Comparison of ENCODE assay signal across 7 mouse cellular contexts in the genomic region with DNA sequence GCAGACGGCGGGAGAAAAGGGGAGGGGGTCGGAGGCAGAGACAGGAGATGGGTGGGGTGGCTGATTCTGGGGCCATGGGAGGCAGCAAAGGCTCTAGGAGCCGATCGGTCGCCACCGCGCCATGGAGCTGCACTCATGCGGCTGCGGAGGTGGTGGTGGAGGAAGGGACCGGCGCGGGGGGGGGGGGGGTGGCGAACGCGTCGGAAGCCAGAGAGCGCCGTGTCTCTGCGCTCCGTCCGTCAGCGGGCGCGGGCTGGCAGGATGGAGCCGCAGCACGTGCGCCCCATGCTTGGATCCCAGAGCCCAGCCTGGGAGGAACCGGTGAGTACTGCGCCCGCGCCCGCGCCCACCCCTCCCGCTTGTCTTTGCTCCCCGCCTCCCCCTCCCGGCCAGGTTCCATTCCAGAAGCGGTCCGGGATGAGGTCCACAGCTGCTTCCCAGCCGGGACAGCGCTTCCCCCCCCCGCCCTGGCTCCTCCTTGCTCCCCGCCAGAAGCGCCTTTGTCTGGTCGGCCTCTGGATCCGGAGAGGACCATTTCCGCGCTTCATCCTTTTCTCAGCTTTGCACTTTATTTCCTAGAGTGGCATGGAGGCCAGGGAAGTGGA. TPM values are rescaled to one million over a fixed set of nuclear protein-coding genes. Genes with fewer than 3 reads are reported as not detected.
DNase-seq lines count a peak whose midpoint lies in the region; ATAC-seq lines count a peak whose summit lies in the region.
"Not testable (repeated sequence)": the region's sequence is repeated elsewhere in the genome, so short reads cannot be mapped to it uniquely, and the experiment has no call there.

Gene 2610042L04Rik (plus strand): TSS at position 288 of the 605 bp plus-strand sequence.

- under 1% methylated on average over 22 of the region's 48 CpGs for WGBS in embryonic facial prominence, embryonic 15.5 days
- 2% methylated on average over 25 of the region's 48 CpGs for WGBS in heart, embryonic 13.5 days
- WGBS in intestine, embryonic 14.5 days = 3% methylated on average over 18 of the region's 48 CpGs
- WGBS in limb, embryonic 10.5 days = 4% methylated on average over 16 of the region's 48 CpGs
- under 1% methylated on average over 16 of the region's 48 CpGs for WGBS in neural tube, embryonic 15.5 days

- peak within 1 kb of the TSS; percentile 14 for H3K4me3 ChIP-seq in brown adipose tissue, adult 24 weeks (ENCODE audit: insufficient read depth, low read depth, low read length)
- peak within 1 kb of the TSS; percentile 37 for H3K4me3 ChIP-seq in embryonic facial prominence, embryonic 15.5 days (replicated peaks)
- H3K4me3 ChIP-seq in heart, embryonic 13.5 days = peak within 1 kb of the TSS; percentile 46
- H3K4me3 ChIP-seq in intestine, embryonic 14.5 days (ENCODE audit: low read depth, low read length) = peak within 1 kb of the TSS; percentile 25
- H3K4me3 ChIP-seq in limb, embryonic 10.5 days = peak within 1 kb of the TSS; percentile 50
- H3K4me3 ChIP-seq in neural tube, embryonic 15.5 days (replicated peaks) = peak within 1 kb of the TSS; percentile 49

- peak; percentile 52 for DNase-seq in intestine, embryonic 14.5 days (ENCODE audit: low spot score)
- peak; percentile 45 for DNase-seq in limb, embryonic 10.5 days (ENCODE audit: low spot score)
- peak; percentile 4 for DNase-seq in mesoderm, embryonic 11.5 days (ENCODE audit: low read depth, low spot score)

- not testable (repeated sequence) for H3K36me3 ChIP-seq in embryonic facial prominence, embryonic 15.5 days; heart, embryonic 13.5 days; intestine, embryonic 14.5 days (ENCODE audit: control insufficient read depth, insufficient read depth, low read length); limb, embryonic 10.5 days; neural tube, embryonic 15.5 days

- ATAC-seq in embryonic facial prominence, embryonic 15.5 days (ENCODE audit: insufficient number of reproducible peaks, low FRiP score, low TSS enrichment, low read depth); heart, embryonic 13.5 days (ENCODE audit: extremely low read depth, insufficient number of reproducible peaks, low FRiP score, low TSS enrichment); intestine, embryonic 14.5 days (replicated peaks; ENCODE audit: low FRiP score, low TSS enrichment, low read depth); neural tube, embryonic 15.5 days (ENCODE audit: low FRiP score): not testable (repeated sequence)

- H3K27me3 ChIP-seq in embryonic facial prominence, embryonic 15.5 days; heart, embryonic 13.5 days (replicated peaks); intestine, embryonic 14.5 days (replicated peaks; ENCODE audit: control insufficient read depth, insufficient read depth, low read length); limb, embryonic 10.5 days (ENCODE audit: low read depth, poor library complexity, severe bottlenecking); neural tube, embryonic 15.5 days (replicated peaks): not testable (repeated sequence)

- not testable (repeated sequence) for H3K9me3 ChIP-seq in embryonic facial prominence, embryonic 15.5 days (replicated peaks); heart, embryonic 13.5 days; intestine, embryonic 14.5 days (ENCODE audit: control insufficient read depth, low read length); limb, embryonic 10.5 days (replicated peaks); neural tube, embryonic 15.5 days (replicated peaks)

- H3K4me1 ChIP-seq in brown adipose tissue, adult 24 weeks (ENCODE audit: control insufficient read depth, insufficient read depth, insufficient read length, low read length); embryonic facial prominence, embryonic 15.5 days; heart, embryonic 13.5 days; intestine, embryonic 14.5 days (replicated peaks; ENCODE audit: control insufficient read depth, insufficient read depth, low read length); limb, embryonic 10.5 days; neural tube, embryonic 15.5 days: not testable (repeated sequence)

- H3K4me2 ChIP-seq in embryonic facial prominence, embryonic 15.5 days (replicated peaks) = peak within 1 kb of the TSS; percentile 72
- H3K4me2 ChIP-seq in heart, embryonic 13.5 days = peak within 1 kb of the TSS; percentile 70
- peak within 1 kb of the TSS; percentile 53 for H3K4me2 ChIP-seq in intestine, embryonic 14.5 days (ENCODE audit: low read length)
- peak within 1 kb of the TSS; percentile 64 for H3K4me2 ChIP-seq in neural tube, embryonic 15.5 days

- not testable (repeated sequence) for H3K27ac ChIP-seq in brown adipose tissue, adult 24 weeks (replicated peaks; ENCODE audit: low read depth, low read length); embryonic facial prominence, embryonic 15.5 days (replicated peaks); heart, embryonic 13.5 days (replicated peaks); intestine, embryonic 14.5 days (ENCODE audit: low read depth); neural tube, embryonic 15.5 days (replicated peaks)
- peak within 1 kb of the TSS; percentile 64 for H3K27ac ChIP-seq in limb, embryonic 10.5 days

- not testable (repeated sequence) for H3K9ac ChIP-seq in embryonic facial prominence, embryonic 15.5 days; intestine, embryonic 14.5 days (ENCODE audit: low read length)
- 0 out of 2 replicates have a peak within 1 kb of the TSS, but pooled peaks have one; percentile 40 for H3K9ac ChIP-seq in heart, embryonic 13.5 days
- H3K9ac ChIP-seq in neural tube, embryonic 15.5 days (replicated peaks) = peak within 1 kb of the TSS; percentile 45

RNA-seq across cellular contexts. Expression of gene 2610042L04Rik, which starts in this region (rescaled TPM):
- not detected in 2 replicates for polyA plus RNA-seq in brown adipose tissue, adult 24 weeks (2012; ENCODE audit: insufficient read depth, insufficient read length, missing spikeins)
- polyA plus RNA-seq in embryonic facial prominence, embryonic 15.5 days (2015; fragmentation: Nextera tagmentation; extraction: Ambion mirVana) = 0.13 TPM in 1 of 2 replicates, not detected in the other
- 0.11 and 0.31 TPM in 2 replicates for polyA plus RNA-seq in heart, embryonic 13.5 days (2015; fragmentation: Nextera tagmentation; extraction: Ambion mirVana)
- 0.38 TPM in 1 of 2 replicates, not detected in the other for polyA plus RNA-seq in intestine, embryonic 14.5 days (2014; fragmentation: Nextera tagmentation; extraction: Ambion mirVana)
- 0.85 and 0.96 TPM in 2 replicates for polyA plus RNA-seq in limb, embryonic 10.5 days (2016; fragmentation: Nextera tagmentation; extraction: Ambion mirVana)
- 5.2 and 5.7 TPM in 2 replicates for polyA plus RNA-seq in neural tube, embryonic 15.5 days (2015; fragmentation: Nextera tagmentation; extraction: Ambion mirVana)

Comparison
In these comparisons a context has a peak if more than half of its experiments do, and no peak if none do; other contexts are left out.
1. Peak in DNase-seq, H3K4me3 ChIP-seq and H3K4me2 ChIP-seq in intestine, embryonic 14.5 days; RNA of the gene not detected or under 1 TPM.
2. Peak in DNase-seq, H3K4me3 ChIP-seq and H3K27ac ChIP-seq in limb, embryonic 10.5 days; RNA of the gene not detected or under 1 TPM.